Mouse (Mus musculus) CH12.LX (cell line): ENCODE results near the gene Rhoq.
A peak's percentile ranks its signal among the peaks of the same experiment; 100 is the strongest.

ENCODE experiments used
- CTCF ChIP-seq, 2 experiments: IDR thresholded peaks in 1 of 2; conservative IDR thresholded peaks in 1 of 2; 2 replicates each; pipeline ENCODE4 v1.5.1; 2011 to 2012; ENCODE audit warnings: low read depth in 2 of 2, low read length in 2 of 2, improper control_type of control experiment in 1 of 2, inconsistent platforms in 1 of 2, mild to moderate bottlenecking in 1 of 2, moderate library complexity in 1 of 2
- E2F4 ChIP-seq: IDR thresholded peaks from 2 replicates; pipeline ENCODE4 v1.6.1; 2011; ENCODE audit warnings: low read depth, low read length, improper control_type of control experiment; ENCODE audit not compliant: insufficient replicate concordance
- EP300 ChIP-seq: IDR thresholded peaks from 2 replicates; pipeline ENCODE4 v1.6.1; 2011; ENCODE audit warnings: low read length, improper control_type of control experiment
- MAX ChIP-seq: IDR thresholded peaks from 2 replicates; pipeline ENCODE4 v1.6.1; 2011; ENCODE audit warnings: low read length, improper control_type of control experiment
- PAX5 ChIP-seq: IDR thresholded peaks from 2 replicates; pipeline ENCODE4 v1.6.1; 2012; ENCODE audit warnings: low read length, inconsistent platforms, mixed read lengths
- POLR2A ChIP-seq: IDR thresholded peaks from 2 replicates; pipeline ENCODE4 v1.6.1; 2011; ENCODE audit warnings: low read depth, mild to moderate bottlenecking, improper control_type of control experiment, low read length
- SIN3A ChIP-seq: IDR thresholded peaks from 2 replicates; pipeline ENCODE4 v1.6.1; 2012; ENCODE audit warnings: low read length, improper control_type of control experiment, inconsistent platforms

DNA sequence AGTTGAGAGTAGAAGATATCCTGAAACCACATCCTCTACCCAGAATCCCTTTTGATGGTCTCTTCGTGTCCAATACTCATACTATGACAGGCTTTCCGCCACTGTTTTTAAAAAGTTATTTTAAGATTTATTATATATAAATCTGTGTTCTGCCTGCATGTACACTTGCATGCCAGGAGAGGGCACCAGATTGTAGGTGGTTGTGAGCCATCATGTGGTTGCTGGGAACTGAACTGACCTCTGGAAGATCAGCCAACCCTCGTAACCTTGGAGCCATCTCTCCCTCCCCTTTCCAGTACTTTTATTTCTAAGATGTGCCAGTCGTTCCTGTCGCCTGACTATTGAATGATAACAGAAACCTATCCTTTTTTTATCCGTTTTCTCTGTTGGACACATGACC, 44.1 kb upstream of the Rhoq start:
- TF ChIP-seq CTCF (conservative IDR thresholded peaks at IDR 0.05 in 1 of 2, IDR thresholded peaks at IDR 0.05 in 1 of 2; ENCODE audit: low read depth in 2 of 2, low read length in 2 of 2) (peak; percentile 36 to 78; a peak in 3 of 4 replicates), PAX5 (no peak), POLR2A (no peak), MAX (no peak), EP300 (no peak), E2F4 (no peak), SIN3A (no peak; the same call in 1 of the 2 replicates)
